Mouse (Mus musculus) intestine, postnatal 0 days (tissue): ENCODE data around the gene Endog. TPM values are rescaled to one million over a fixed set of nuclear protein-coding genes. Genes with fewer than 3 reads are reported as not detected.
"Not testable (repeated sequence)": the region's sequence is repeated elsewhere in the genome, so short reads cannot be mapped to it uniquely, and the experiment has no call there.

ENCODE experiments used
- ATAC-seq: fragments of 200-750 bp; cut with Nextera tagmentation; 2 replicates; pipeline ENCODE4 v1.8.0; 2017; ENCODE audit warnings: mild to moderate bottlenecking, moderate TSS enrichment, moderate library complexity
- H3K27ac ChIP-seq: fragments of 300-500 bp; sonication (generic); 2 replicates; pipeline ENCODE4 v1.5.1; 2014; ENCODE audit warnings: mild to moderate bottlenecking, low read depth, low read length, moderate library complexity
- H3K27me3 ChIP-seq: fragments of 300-500 bp; sonication (generic); replicated peaks from 2 replicates; pipeline ENCODE4 v1.6.1; 2014; ENCODE audit warnings: low read length, mixed read lengths; ENCODE audit not compliant: control insufficient read depth, insufficient read depth
- H3K36me3 ChIP-seq: fragments of 300-500 bp; sonication (generic); 2 replicates; pipeline ENCODE4 v1.6.1; 2014; ENCODE audit warnings: mild to moderate bottlenecking, moderate library complexity; ENCODE audit not compliant: control insufficient read depth, insufficient read depth
- H3K4me1 ChIP-seq: fragments of 300-500 bp; sonication (generic); replicated peaks from 2 replicates; pipeline ENCODE4 v1.6.1; 2014; ENCODE audit warnings: antibody characterized with exemption, low read length, mixed read lengths; ENCODE audit not compliant: control insufficient read depth, insufficient read depth
- H3K4me2 ChIP-seq: fragments of 300-500 bp; sonication (generic); replicated peaks from 2 replicates; pipeline ENCODE4 v1.6.1; 2014; ENCODE audit warnings: low read depth, mild to moderate bottlenecking, moderate library complexity
- H3K4me3 ChIP-seq: fragments of 300-500 bp; sonication (generic); 2 replicates; pipeline ENCODE4 v1.5.1; 2014; ENCODE audit warnings: low read depth, low read length
- H3K9ac ChIP-seq: fragments of 300-500 bp; sonication (generic); 2 replicates; pipeline ENCODE4 v1.6.1; 2014; ENCODE audit warnings: mild to moderate bottlenecking, low read depth, low read length
- H3K9me3 ChIP-seq: fragments of 300-500 bp; sonication (generic); 2 replicates; pipeline ENCODE4 v1.6.1; 2016; ENCODE audit warnings: mixed run types; ENCODE audit not compliant: control insufficient read depth
- CTCF ChIP-seq: sonication (generic); IDR thresholded peaks from 2 replicates; pipeline ENCODE4 v1.5.1; 2016; ENCODE audit warnings: low read depth, mild to moderate bottlenecking, control low read depth, antibody characterized with exemption, moderate library complexity
- WGBS: fragments of 180-500 bp; shearing (Covaris S2); extraction: QIAGEN DNeasy Blood & Tissue Kit; methylation state at CpG from one replicate; pipeline ENCODE4 v1.1.7; 2014; 5-methylcytosine and 5-hydroxymethylcytosine counted together
- polyA plus RNA-seq: library from polyadenylated mRNA; unstranded; fragments of >200 nt; fragmentation: Nextera tagmentation; extraction: Ambion mirVana; gene quantifications from 2 replicates; pipeline ENCODE4 v1.2.1, GENCODE M21; 2015

Gene Endog
- polyA plus RNA-seq, 1 experiment from 2014 or later: 56.3 TPM

DNA sequence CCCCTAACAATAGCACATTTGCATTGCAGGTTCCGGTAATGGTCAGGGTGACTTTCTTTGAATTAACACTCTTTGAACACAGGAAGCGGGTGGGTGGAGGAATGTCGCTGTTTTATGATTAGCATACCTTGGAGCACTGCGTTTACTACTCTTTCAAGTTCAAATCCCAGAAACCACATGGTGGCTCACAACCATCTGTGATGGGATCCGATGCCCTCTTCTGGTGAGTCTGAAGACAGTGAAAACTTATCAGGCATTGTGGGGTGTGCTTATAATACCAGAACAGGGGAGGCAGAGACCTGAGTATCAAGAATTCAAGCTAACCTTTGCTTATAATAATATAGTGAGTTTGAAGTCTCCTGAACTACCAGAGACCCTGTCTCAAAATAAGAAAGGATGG lies 40.1 kb upstream of the Endog start:
- H3K4me2 ChIP-seq, H3K4me3 ChIP-seq, H3K27me3 ChIP-seq, H3K4me1 ChIP-seq, H3K9ac ChIP-seq, H3K27ac ChIP-seq, ATAC-seq, H3K9me3 ChIP-seq, H3K36me3 ChIP-seq: not testable (repeated sequence)
- TF ChIP-seq CTCF: peak; percentile 51
- WGBS: 46% methylated on average over 5 of the region's 5 CpGs

DNA sequence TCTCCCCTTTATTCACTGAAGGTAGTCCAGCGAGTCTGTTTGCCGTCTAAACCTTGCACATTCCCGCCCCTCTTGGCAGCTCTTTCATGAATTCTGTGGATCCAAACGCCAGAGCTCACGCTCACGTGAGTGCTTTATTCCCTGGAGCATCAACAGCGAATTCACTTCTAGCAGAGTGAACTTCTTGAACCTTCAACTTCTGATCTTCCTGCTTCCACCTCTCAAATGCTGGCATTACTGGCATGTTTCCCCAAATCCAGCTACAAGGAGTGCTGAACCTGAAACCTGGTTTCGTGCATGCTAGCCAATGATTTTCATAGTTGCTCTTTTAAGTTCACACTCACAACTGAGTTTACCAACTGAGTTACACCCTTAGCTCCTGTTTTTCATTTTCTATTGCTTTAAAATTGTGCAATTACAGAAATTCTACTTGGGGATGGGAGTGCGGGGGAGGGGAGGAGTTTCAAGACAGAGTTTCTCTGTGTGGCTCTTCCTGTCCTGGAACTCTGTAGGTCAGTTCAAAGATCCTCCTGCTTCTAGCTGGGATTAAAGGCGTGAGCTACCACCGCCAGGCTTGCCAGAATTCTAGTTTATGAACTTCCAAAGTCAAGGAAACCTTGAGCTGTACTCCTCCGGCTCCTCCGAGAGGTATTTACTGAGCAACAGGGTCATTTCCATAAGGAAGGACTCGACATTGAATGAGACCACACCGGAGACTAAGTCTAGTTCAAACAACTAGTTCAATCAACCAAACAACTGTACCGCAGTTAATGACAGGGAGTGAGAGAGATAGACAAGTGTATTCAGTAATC lies 38.3 kb upstream of the Endog start:
- Histone ChIP-seq H3K27ac (peak overlapping the region; percentile 93), H3K4me1 (no peaks in the 10 kb centered on the region), H3K9ac (peak overlapping the region; percentile 53), H3K4me2 (peak overlapping the region; percentile 83), H3K27me3 (no peaks in the 10 kb centered on the region), H3K9me3 (no peaks in the 10 kb centered on the region), H3K36me3 (peaks cover 15% of the 10 kb centered on the region; the same call in 1 of the 2 replicates), H3K4me3 (peak overlapping the region; percentile 87)
- TF ChIP-seq CTCF: no peak
- WGBS: 5% methylated on average over 16 of the region's 16 CpGs
- ATAC-seq: peak; percentile 74

DNA sequence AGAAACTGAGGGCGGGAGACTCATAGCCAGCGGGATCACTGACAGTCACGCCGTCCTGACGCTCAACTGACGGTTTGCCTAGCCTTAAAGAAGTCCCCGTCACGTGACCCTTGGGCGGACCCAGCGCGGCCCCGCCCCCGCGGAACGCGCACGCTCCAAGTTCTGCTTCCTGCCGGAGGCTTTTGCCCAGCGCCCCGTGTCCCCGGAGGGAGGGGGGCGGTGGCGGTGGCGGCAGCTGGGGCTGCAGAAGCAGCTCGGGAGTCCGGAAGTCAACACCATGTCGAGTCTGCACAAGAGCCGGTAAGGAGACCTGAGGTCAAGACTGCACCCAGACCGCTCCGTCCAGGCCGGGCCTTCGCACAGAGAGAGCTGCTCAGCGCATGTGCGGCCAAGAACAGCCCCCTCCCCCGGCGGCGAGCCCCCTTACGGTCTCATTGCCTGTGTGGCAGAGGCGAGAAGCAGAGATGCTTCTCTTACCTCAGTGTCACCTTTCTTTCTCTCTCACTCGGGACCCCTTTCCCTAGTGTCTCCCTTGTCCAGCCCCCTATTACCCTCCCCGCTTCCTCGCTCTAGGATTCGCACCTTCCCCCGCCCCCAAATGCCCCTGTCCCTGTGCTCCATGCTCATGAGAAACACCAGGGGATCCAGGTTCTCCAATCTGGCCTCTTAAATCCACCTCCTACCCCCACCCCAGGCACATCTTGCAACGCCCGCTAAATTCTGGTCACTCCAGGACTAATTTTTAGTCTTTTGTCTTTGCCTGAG lies 37.5 kb upstream of the Endog start, which contains the start of gene Tbc1d13:
Tbc1d13 (plus strand) TSS at position 134 of the 765 bp plus-strand sequence.
- under 1% methylated on average over 46 of the region's 46 CpGs for WGBS
- H3K27me3 ChIP-seq: no peaks in the 10 kb centered on the region
- H3K9me3 ChIP-seq: no peaks in the 10 kb centered on the region
- peak within 1 kb of the TSS; percentile 93 for H3K27ac ChIP-seq
- no peaks in the 10 kb centered on the region for H3K4me1 ChIP-seq
- H3K4me2 ChIP-seq: peak within 1 kb of the TSS; percentile 83
- no peak for TF ChIP-seq CTCF
- peak within 1 kb of the TSS; percentile 74 for H3K9ac ChIP-seq
- H3K36me3 ChIP-seq: peaks cover 16% of the 10 kb centered on the region; the same call in 1 of the 2 replicates
- H3K4me3 ChIP-seq: peak within 1 kb of the TSS; percentile 87
- peak; percentile 92 for ATAC-seq

DNA sequence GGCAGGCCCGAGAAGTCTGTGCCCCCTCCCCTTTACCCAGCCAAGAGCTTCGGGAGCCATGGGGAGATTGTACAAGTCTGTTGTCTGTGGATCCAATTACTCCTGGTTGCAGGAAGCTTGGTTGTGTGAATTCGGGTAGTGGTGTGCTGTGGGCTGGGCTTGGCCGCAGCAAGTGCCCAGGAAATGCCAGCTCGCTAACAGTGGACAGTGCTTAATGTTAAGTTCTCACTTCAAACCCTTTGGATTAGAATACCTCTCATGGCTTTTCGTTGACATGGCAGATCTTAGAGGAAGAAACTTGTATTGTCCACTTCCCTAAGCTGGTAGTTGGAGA lies 36.9 kb upstream of the Endog start:
- Histone ChIP-seq H3K9ac (peak overlapping the region; percentile 74), H3K4me2 (peak overlapping the region; percentile 83), H3K9me3 (no peaks in the 10 kb centered on the region), H3K4me3 (peak overlapping the region; percentile 87), H3K36me3 (peaks cover 16% of the 10 kb centered on the region; the same call in 1 of the 2 replicates), H3K27ac (peak overlapping the region; percentile 93), H3K27me3 (no peaks in the 10 kb centered on the region), H3K4me1 (no peaks in the 10 kb centered on the region)
- 8% methylated on average over 6 of the region's 6 CpGs for WGBS
- ATAC-seq: no peak
- no peak for TF ChIP-seq CTCF

DNA sequence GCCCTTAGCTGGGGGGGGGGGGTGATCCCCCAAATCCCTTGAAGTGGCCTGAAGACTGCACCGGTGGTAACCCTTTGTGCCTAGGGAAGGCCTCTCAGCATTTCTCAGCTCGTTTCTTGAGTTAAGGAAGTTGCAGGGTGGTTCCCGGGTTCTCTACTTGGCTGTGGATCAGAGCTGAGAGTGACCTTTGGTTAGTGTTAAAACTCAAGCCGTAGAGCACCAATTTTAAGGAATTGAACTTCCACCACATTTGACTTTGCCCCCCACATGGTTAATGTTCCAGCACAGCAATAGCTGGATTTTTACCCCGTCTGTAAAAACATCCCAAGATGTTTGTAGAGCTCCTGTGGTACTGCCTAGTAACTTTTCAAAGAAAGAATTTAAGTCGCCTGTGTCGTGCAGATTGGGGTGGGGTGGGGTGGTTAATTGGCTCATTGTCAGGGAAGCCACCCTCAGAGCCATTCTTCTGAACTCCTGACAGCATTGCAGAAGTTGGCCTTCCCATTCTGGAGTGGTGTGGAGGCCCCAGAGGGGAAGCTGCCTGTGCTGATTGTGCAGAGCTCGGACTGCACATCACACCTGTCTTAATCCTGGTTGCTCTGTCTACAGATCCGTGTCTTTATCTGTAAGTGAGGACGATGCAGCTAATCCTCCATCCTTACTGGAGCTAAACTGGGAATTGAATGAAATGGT lies 36.2 kb upstream of the Endog start:
- Histone ChIP-seq H3K4me3 (peak overlapping the region; percentile 87), H3K27me3 (no peaks in the 10 kb centered on the region), H3K4me1 (no peaks in the 10 kb centered on the region), H3K9me3 (no peaks in the 10 kb centered on the region), H3K4me2 (peak overlapping the region; percentile 83), H3K27ac (peak overlapping the region; percentile 93), H3K9ac (peak overlapping the region; percentile 74; the same call in 1 of the 2 replicates), H3K36me3 (peaks cover 18% of the 10 kb centered on the region; the same call in 1 of the 2 replicates)
- no peak for TF ChIP-seq CTCF
- ATAC-seq: no peak
- 31% methylated on average over 10 of the region's 10 CpGs for WGBS

DNA sequence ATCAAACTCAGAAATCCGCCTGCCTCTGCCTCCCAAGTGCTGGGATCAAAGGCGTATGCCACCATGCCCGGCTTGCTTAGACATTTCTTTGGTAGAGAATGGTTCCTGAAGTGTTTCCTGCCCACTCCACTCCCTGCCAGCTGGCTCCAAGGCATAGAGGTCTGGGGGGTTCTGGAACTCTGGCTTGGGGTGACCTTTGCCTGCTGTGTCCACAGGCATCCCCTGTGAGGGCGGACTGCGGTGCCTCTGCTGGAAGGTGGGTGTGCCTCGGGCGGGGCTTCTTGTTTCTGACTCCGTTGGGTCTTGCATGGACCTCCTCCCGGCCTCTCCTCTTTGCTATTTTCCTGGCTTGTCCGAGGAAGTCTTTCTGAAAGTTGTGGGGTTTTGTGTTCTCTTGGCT lies 34.8 kb upstream of the Endog start:
- WGBS: 61% methylated on average over 10 of the region's 10 CpGs
- Histone ChIP-seq H3K4me3 (no peak overlapping the region), H3K9me3 (no peaks in the 10 kb centered on the region), H3K36me3 (peaks cover 32% of the 10 kb centered on the region), H3K27me3 (no peaks in the 10 kb centered on the region), H3K9ac (no peak overlapping the region; the same call in 1 of the 2 replicates), H3K4me2 (no peak overlapping the region), H3K27ac (no peak overlapping the region), H3K4me1 (no peaks in the 10 kb centered on the region)
- no peak for ATAC-seq
- TF ChIP-seq CTCF: no peak

DNA sequence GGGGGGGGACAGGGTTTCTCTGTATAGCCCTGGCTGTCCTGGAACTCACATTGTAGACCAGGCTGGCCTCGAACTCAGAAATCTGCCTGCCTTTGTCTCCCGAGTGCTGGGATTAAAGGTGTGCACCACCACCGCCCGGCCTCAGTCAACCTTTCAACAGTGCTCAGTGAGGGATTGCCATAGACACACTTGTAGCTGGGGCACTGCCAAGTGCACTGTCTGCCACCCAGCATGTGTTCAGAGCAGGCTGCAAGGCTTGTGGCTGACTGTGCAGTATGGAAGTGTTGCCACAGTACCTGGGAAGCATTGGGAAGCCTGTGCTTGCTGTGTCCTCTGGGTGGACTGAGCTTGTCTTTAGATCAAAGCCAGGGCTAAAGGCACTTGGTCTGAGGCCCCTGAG lies 31.3 kb upstream of the Endog start:
- not testable (repeated sequence) for H3K4me3 ChIP-seq, H3K4me1 ChIP-seq, H3K27me3 ChIP-seq, H3K4me2 ChIP-seq, ATAC-seq, H3K9ac ChIP-seq, H3K9me3 ChIP-seq, H3K27ac ChIP-seq
- 93% methylated on average over 4 of the region's 4 CpGs for WGBS
- H3K36me3 ChIP-seq: peaks cover 66% of the 10 kb centered on the region
